Mouse (Mus musculus) urinary bladder, postnatal 25 days (tissue): ENCODE results near the gene Emg1.

Experiments used
- DNase-seq: peaks from one replicate; pipeline ENCODE4 v3.0.0; 2022; ENCODE audit warnings: low spot score

Emg1 gene

DNA sequence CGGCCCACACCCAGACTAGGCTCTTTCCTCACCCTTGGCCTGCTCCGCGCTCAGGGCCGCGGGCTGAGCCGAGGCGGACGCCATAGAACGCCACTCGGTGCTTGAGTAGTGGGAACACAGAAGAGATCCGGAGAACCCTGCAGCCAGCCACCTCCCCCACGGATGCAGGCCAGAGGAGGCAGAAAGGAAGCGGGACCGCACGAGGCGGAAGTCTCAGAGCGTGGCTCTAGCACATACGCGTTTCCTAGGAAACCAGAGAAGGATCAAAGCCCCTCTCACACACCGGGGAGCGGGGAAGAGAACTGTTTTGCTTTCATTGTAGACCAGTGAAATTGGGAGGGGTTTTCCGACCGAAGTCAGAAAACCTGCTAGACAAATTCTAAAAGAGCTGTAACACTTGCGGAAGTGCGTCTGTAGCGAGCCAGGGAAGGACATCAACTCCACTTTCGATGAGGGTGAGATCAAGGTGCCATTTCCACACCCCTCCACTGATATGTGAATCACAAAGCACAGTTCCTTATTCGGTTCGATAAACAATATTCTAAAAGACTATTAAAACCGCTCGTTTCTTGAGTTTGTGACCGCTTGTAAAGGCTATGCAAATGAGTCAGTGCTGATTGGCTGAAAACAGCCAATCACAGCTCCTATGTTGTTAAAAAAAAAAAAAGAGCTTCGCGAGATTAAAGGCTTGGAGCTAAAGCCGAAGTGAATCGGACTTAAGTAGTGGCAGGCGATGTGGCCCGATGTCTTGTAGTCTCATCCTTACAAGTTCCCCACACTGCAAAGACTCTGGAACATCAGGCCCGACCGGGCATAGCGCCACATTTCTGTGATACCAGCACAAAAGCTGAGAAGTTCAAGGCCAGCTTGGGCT is 29.1 kb upstream of the Emg1 start, which contains the start of gene Grcc10:
Grcc10 (minus strand) TSS at position 487 of the 874 bp plus-strand sequence.
- DNase-seq: peak; percentile 83

DNA sequence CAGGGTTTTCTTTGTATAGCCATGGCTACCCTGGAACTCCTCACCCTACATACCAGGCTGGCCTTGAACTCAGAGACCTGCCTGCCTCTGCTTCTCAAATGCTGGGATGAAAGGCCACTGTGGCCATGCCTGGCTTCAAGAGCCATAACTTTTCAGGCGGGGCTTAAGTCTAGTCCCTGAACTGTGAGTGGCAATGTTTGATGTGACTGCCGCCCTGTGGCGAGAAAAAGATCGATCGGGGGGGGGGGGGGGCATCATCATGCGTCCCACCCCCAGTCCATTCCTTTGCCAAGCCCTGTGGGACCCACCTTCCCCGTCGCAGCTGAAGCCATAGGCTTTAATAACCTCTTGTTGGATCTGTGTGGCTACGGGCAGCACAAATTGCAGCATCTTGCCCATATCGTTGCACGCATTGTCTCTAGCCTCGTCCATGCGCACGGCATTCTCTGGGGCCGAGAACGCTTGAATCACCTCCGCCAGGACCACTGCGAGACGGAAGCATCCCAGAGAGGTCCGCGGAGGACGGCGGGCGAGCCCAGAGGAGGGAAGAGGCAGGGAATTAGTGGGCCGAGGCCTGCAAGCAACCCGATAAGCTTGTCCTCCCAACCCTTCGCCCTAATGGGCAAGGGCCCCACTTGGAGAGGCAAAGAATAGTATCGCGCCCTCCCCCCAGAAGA is 28.4 kb upstream of the Emg1 start:
- DNase-seq: no peak

- no peak for DNase-seq
Measured at GRCm38 (mm10) chr6:124739231-124739796, 27.3 kb upstream of the Emg1 start.

DNA sequence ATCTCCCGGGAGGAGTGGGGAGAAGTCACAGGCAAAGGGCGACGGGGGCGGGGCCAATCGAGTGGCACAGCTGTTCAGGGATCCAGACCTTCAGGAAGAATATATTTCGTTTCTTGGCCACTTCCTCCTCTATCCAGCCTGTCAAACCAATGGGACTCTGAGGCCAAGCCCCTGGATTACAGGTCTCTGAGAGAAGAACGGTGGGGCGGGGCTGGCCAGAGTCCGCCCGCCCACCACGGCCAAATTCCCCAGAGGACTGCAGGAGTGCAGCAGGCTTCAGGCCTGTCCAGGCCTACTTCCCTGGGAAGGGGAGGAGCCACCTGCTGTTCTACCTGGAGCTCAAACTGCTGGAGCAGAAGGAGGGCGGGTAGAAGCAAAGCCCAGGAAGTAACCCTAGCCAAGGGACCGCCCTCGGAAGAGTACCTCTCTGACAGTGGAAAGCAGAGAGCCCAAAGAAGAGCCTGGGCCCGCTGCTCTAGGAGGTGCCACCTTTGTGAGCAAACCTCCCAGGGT is 26.6 kb upstream of the Emg1 start, which contains the start of gene Ptpn6:
Ptpn6 (minus strand) TSS at position 204 of the 513 bp plus-strand sequence.
- peak; percentile 53 for DNase-seq

DNA sequence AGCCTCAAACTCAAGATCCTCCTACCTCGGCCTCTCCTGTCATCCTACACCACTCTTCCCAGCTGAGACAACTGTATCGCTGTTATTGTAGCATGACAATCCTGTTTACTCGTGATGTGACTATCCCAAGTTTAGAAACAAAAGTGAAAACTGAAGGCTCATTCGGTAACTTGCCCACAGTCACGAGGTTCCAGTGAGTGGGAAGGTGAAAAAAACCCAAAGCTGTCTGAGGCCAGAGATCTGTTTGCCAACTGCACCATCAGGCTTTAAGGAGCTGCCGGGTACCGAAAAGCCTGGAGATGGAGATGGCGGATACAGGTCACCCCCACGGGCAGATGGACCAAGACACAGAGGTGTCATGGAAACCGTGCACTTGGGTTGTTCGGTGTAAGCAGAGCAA is 25.1 kb upstream of the Emg1 start:
- DNase-seq: no peak

GRCm38 (mm10) chr6:124734417-124734816 is 22.4 kb upstream of the Emg1 start:
- no peak for DNase-seq

DNA sequence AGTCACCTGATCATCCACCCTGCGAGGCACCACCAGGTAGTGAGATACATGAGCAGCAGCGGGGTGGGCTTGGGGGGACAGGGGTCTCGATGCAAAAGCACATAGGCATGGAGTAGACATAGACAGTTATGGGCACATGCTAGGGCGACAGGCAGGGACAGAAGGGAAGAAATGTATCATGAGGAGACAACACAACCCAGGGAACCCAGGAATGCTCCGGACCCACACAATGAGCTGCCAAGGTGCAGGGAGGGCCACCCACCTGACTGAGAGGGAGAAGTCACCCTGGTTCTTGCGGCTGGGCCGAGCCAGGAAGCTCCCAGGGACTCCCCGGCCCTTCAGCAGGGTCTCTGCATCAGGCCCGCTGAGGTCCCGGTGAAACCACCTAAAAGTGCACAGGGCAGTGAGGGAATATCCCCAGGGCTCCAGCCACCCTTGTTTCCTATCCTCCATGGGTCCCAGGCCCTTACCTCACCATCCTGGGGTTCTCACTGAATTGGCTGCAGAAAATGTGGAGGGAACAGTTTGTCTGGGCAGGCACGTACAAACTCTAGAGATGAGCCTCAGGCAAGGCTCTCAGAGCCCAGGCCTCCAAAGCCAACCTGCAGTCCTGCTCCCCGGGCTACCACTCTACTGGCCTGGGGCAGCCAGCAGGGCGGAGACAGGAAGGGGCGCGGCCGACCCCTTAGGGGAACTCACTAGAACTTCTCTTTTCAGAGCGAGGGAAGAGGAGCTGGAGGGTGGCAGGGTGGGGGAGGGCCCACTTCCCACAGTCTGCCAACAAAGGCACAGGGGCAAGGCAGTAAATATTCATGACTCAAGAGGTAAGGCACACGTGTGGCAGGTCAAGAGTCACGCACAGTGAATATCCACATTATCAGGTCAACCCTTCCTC is 20.7 kb upstream of the Emg1 start:
- DNase-seq: no peak

GRCm38 (mm10) chr6:124731038-124731437 is 19.1 kb upstream of the Emg1 start:
- DNase-seq: no peak

DNA sequence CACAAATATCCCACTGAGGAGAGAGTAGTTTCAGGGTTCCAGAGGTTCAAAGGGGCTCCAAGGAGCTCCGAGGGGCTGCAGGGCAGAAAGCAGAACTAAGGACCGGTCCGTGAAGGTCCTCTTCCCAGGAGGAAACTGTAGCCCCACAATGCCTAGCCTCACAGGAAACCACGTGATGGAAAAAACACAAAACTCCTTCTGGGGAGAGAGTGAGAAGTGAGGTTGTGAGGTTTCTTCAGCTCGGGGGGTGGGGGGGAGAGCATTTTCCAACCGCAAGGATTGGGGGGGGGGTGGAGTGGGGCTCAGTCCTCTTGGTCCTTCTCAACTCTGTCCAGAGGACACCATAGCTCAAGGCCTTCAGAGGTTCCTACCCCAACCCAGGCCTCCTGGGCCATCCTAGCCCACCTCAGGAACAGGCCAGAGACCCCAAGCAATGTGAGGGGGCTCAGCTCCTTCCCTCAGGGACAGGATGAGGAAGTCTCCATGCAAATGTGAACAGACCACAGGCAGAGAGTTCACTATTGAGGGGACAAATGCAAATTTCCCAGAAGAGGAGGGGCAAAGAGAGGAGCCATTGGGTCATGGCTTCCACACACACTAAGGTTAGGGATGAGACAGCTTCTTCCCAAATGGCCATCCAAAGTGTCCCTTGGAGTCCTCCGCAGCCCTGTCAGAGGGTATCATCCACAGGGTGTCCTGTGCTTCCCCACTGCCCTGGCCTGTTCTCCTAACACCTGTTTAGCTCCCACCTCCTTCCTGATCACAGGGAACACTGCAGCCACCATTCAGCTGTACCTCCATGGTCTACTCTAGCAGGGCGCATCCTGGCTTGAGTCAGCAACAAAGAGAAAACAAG is 18.1 kb upstream of the Emg1 start:
- no peak for DNase-seq

DNA sequence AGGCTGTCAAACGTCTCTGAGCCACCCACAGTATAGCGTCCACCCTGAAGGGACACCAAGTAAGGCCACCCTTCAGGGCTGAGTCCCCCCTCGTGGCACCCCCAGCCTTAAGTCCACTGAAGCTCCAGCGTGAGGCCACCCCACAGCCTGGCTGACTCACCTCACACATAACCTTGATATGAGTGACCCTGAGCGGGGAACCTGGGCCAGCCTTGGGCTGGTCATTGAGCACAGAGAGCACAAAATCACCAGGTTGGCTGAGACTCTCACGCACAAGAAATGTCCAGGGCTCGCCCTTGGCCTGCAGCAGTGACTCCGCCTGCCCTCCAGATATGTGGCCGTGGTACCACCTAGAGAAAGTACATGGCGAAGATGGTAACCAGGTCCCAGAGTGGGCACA is 16.6 kb upstream of the Emg1 start:
- DNase-seq: no peak

DNA sequence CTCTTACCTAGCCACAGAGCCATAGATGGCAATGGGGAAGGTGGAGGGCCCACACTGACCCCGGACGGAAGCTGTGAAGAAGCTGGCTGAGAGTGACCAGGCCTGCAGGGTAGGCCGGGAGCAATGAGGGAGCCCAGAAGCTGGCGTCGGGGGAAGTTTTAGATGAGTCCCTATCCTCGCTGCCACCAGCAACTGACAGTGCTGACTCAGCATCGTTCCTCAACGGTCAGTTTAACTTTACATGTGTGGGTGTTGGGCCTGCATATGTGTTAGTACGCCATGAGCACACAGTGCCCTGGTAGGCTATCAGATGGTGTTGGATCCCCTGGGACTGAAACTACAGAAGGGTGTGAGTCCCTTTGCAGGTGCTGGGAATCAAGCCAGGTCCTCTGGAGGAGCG is 12.5 kb upstream of the Emg1 start:
- no peak for DNase-seq

- no peak for DNase-seq
Measured at GRCm38 (mm10) chr6:124723541-124723940, 11.6 kb upstream of the Emg1 start.

DNA sequence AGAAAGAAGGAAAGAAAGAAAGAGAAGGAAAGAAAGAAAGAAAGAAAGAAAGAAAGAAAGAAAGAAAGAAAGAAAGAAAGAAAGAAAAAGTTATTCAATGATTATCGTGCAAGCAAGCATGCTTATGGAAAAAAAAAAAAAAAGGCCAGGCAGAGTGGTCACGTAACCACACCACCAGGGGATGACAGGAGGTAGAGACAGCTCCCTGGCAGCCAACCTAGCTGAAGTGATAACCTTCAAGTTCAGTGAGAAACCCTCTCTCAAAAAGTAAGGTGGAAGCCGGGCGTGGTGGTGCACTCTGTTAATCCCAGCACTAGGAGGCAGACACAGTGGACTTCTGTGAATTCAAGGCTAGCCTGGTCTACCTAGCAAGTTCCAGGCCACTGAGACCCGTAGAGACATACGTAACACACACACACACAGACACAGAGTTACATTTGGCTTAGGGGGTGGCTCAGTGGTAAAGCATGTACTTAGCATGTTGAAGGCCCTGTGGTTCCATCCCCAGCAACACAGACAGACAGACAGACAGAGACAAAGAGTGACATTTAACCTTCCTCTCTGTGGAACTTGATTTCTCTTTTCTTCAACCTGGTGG is 11.0 kb upstream of the Emg1 start:
- DNase-seq: no peak

DNA sequence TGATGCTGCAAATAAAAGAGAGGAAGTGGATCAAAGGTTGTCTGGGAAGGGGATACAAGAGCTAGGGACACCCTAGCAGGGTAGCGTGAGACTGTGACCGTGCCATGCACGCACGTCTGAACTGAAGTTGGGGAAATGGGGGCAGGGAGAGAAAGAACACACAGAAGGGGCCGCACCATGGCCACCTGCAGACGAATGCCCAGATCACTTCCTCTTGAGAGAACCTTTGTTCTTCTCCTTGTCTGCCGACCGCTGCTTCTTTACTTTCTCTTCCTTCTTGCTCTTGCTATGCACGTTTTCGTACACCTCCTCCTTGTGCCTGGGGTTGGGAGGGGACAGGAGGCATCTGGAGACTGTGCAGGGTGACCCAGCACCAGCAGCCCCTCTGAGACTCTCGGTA is 8.9 kb upstream of the Emg1 start:
- no peak for DNase-seq

DNA sequence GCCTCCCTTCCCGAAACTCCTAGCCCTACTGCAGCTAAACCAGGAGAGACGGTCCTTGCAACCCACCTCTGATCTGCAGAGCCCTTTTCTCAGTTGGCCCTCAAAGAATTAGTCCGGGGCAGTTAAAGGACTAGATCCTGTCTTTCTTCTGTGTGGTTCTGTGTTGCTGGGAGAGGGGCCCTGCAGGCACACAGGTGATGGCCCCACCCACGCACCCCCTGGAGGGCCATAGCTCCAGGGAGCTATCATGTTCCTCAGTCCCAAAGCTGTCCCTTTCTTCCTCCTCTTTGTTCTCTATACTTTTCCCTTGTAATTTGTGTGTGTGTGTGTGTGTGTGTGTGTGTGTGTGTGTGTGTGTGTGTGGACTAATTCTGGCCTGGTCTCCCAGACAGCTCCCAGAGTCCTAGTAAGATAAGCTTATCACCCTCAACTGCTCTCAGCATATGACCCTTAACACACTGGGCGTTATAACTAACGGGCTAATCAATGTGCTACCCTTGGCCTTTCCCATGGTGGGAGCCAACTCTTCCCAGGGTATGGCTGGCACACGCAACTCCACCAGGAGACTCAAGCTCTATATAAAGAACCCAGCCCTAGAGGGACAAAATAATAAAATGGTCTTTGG is 7.5 kb upstream of the Emg1 start:
- no peak for DNase-seq

DNA sequence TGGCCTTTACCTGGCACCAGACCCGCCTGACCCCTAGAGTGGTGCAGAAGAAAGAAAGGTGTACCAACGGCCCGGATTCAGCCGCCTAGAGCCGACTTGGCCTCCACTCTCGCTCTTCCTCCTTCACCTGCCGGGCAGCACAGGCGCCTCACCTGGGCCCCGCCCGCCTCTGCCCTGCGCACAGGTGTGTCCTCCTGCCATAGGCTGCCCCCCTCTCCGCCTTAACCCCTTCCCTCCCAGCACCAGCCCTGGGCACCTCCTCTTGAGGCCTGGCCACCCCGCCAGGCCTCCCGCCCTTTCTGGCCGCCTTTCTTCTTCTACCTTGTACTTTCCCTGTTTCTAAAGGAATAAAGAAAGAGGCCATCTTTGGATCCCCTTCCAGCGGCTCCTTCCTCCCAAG is 6.7 kb upstream of the Emg1 start:
- peak; percentile 74 for DNase-seq

GRCm38 (mm10) chr6:124717968-124718367 is 6.0 kb upstream of the Emg1 start:
- no peak for DNase-seq

GRCm38 (mm10) chr6:124716864-124717490 is 5.0 kb upstream of the Emg1 start:
- no peak for DNase-seq

DNA sequence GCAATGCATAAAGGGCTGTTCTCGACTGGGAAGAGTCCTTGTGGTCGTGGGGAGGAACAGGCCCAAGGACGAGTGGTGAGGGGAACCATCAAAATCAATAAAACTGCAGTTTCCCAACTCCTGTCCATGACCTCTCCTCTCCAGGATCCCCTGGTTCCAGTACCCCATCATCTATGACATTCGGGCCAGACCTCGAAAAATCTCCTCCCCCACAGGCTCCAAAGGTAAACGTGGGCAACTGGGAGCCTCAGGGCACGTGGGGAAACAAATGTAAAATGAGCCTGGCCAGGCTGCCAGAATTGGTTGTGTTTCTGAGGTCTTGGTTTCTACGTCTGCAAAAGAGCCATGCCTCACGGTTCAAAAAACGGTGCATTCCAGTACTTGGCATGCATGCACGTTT is 940 bp upstream of the Emg1 start:
- DNase-seq: no peak
